Mouse (Mus musculus) MEL (cell line): ENCODE results near the gene Arhgap9. TPM values are rescaled to one million over a fixed set of nuclear protein-coding genes. Genes with fewer than 3 reads are reported as not detected.

Experiments
- DNase-seq: peaks from one replicate; pipeline ENCODE4 v3.0.0; 2011; ENCODE audit warnings: low read depth, low spot score
- H3K27ac ChIP-seq: 2 replicates; pipeline ENCODE4 v1.5.1; 2012; ENCODE audit warnings: low read depth, mild to moderate bottlenecking, control low read depth, low read length, moderate library complexity; ENCODE audit not compliant: control insufficient read depth
- H3K27me3 ChIP-seq, 2 experiments: fragments of 150-350 bp in 1 of 2; sonication (generic) in 1 of 2; 2 replicates each; pipeline ENCODE4 v1.6.1; 2012; ENCODE audit warnings: low read length in 2 of 2, mild to moderate bottlenecking in 2 of 2, improper control_type of control experiment in 1 of 2, moderate library complexity in 1 of 2; ENCODE audit not compliant: insufficient read depth in 2 of 2, control insufficient read depth in 1 of 2
- H3K36me3 ChIP-seq, 2 experiments: 2 replicates each; pipeline ENCODE4 v1.6.1; 2012 to 2014; ENCODE audit warnings: low read length in 2 of 2, improper control_type of control experiment in 1 of 2, inconsistent platforms in 1 of 2, mild to moderate bottlenecking in 1 of 2; ENCODE audit not compliant: insufficient read depth in 2 of 2, control insufficient read depth in 1 of 2
- H3K4me1 ChIP-seq, 2 experiments: fragments of 150-350 bp in 1 of 2; sonication (generic) in 1 of 2; 2 replicates each; pipeline ENCODE4 v1.6.1; 2012; ENCODE audit warnings: low read length in 2 of 2, improper control_type of control experiment in 1 of 2, mild to moderate bottlenecking in 1 of 2; ENCODE audit not compliant: insufficient read depth in 2 of 2, control insufficient read depth in 1 of 2
- H3K4me3 ChIP-seq, 2 experiments: fragments of 150-350 bp in 1 of 2; sonication (generic) in 1 of 2; 2 replicates each; pipeline ENCODE4 v1.5.1; 2012; ENCODE audit warnings: low read depth in 2 of 2, low read length in 2 of 2, mild to moderate bottlenecking in 2 of 2, moderate library complexity in 2 of 2, control low read depth in 1 of 2, improper control_type of control experiment in 1 of 2; ENCODE audit not compliant: control insufficient read depth in 1 of 2, insufficient read depth in 1 of 2
- H3K79me2 ChIP-seq: 2 replicates; pipeline ENCODE4 v1.6.1; 2012; ENCODE audit warnings: mild to moderate bottlenecking, low read length, moderate library complexity; ENCODE audit not compliant: control insufficient read depth, poor library complexity, insufficient read depth
- H3K9ac ChIP-seq: 2 replicates; pipeline ENCODE4 v1.6.1; 2012; ENCODE audit warnings: low read depth, mild to moderate bottlenecking, control low read depth, low read length, moderate library complexity; ENCODE audit not compliant: control insufficient read depth, poor library complexity, severe bottlenecking
- H3K9me3 ChIP-seq: fragments of 150-350 bp; sonication (generic); replicated peaks from 2 replicates; pipeline ENCODE4 v1.6.1; 2012; ENCODE audit warnings: mild to moderate bottlenecking, low read length, improper control_type of control experiment, moderate library complexity; ENCODE audit not compliant: insufficient read depth
- CHD1 ChIP-seq: IDR thresholded peaks from 2 replicates; pipeline ENCODE4 v1.6.1; 2012; ENCODE audit warnings: low read depth, mild to moderate bottlenecking, inconsistent platforms, low read length, improper control_type of control experiment
- CHD2 ChIP-seq: IDR thresholded peaks from 2 replicates; pipeline ENCODE4 v1.6.1; 2011; ENCODE audit warnings: low read length, improper control_type of control experiment
- CTCF ChIP-seq, 3 experiments: IDR thresholded peaks in 2 of 3; conservative IDR thresholded peaks in 1 of 3; 2 replicates each; pipeline ENCODE4 v1.5.1; 2011 to 2012; ENCODE audit warnings: low read length in 3 of 3, low read depth in 2 of 3, mild to moderate bottlenecking in 2 of 3, improper control_type of control experiment in 1 of 3, inconsistent platforms in 1 of 3, mixed read lengths in 1 of 3, moderate library complexity in 1 of 3; ENCODE audit not compliant: control insufficient read depth in 1 of 3, insufficient read depth in 1 of 3, poor library complexity in 1 of 3, severe bottlenecking in 1 of 3
- E2F4 ChIP-seq: IDR thresholded peaks from 2 replicates; pipeline ENCODE4 v1.6.1; 2011; ENCODE audit warnings: low read depth, low read length, improper control_type of control experiment, borderline replicate concordance
- ELF1 ChIP-seq: IDR thresholded peaks from 2 replicates; pipeline ENCODE4 v1.6.1; 2014; ENCODE audit warnings: low read depth, mild to moderate bottlenecking, inconsistent platforms, low read length, improper control_type of control experiment, moderate library complexity
- ETS1 ChIP-seq: IDR thresholded peaks from 2 replicates; pipeline ENCODE4 v1.6.1; 2012; ENCODE audit warnings: low read depth, mild to moderate bottlenecking, inconsistent platforms, low read length, improper control_type of control experiment, moderate library complexity
- GABPA ChIP-seq: IDR thresholded peaks from 2 replicates; pipeline ENCODE4 v1.6.1; 2012; ENCODE audit warnings: low read depth, mild to moderate bottlenecking, inconsistent platforms, low read length, improper control_type of control experiment, moderate library complexity
- GATA1 ChIP-seq: IDR thresholded peaks from 2 replicates; pipeline ENCODE4 v1.6.1; 2011; ENCODE audit warnings: low read depth, low read length, improper control_type of control experiment
- HCFC1 ChIP-seq: IDR thresholded peaks from 2 replicates; pipeline ENCODE4 v1.6.1; 2012; ENCODE audit warnings: low read depth, mild to moderate bottlenecking, inconsistent platforms, low read length, improper control_type of control experiment, moderate library complexity
- JUND ChIP-seq: IDR thresholded peaks from 2 replicates; pipeline ENCODE4 v1.6.1; 2011; ENCODE audit warnings: low read depth, mild to moderate bottlenecking, improper control_type of control experiment, low read length
- KAT2A ChIP-seq: conservative IDR thresholded peaks from 2 replicates; pipeline ENCODE4 v1.6.1; 2012; ENCODE audit warnings: low read depth, low read length, improper control_type of control experiment, inconsistent platforms
- MAFK ChIP-seq: IDR thresholded peaks from 2 replicates; pipeline ENCODE4 v1.6.1; 2011; ENCODE audit warnings: low read depth, mild to moderate bottlenecking, low read length, improper control_type of control experiment, borderline replicate concordance
- MAX ChIP-seq: IDR thresholded peaks from 2 replicates; pipeline ENCODE4 v1.6.1; 2011; ENCODE audit warnings: low read length, improper control_type of control experiment
- MAZ ChIP-seq: IDR thresholded peaks from 2 replicates; pipeline ENCODE4 v1.6.1; 2012; ENCODE audit warnings: low read depth, mild to moderate bottlenecking, inconsistent platforms, low read length, improper control_type of control experiment
- MEF2A ChIP-seq: IDR thresholded peaks from 2 replicates; pipeline ENCODE4 v1.6.1; 2014; ENCODE audit warnings: low read depth, mild to moderate bottlenecking, inconsistent platforms, low read length, improper control_type of control experiment; ENCODE audit not compliant: poor library complexity, insufficient replicate concordance, severe bottlenecking; ENCODE audit errors: extremely low read depth
- MXI1 ChIP-seq: IDR thresholded peaks from 2 replicates; pipeline ENCODE4 v1.6.1; 2011; ENCODE audit warnings: mild to moderate bottlenecking, low read depth, low read length, improper control_type of control experiment
- MYB ChIP-seq: IDR thresholded peaks from 2 replicates; pipeline ENCODE4 v1.6.1; 2011; ENCODE audit warnings: mild to moderate bottlenecking, low read depth, low read length, improper control_type of control experiment
- NELFE ChIP-seq: IDR thresholded peaks from 2 replicates; pipeline ENCODE4 v1.6.1; 2011; ENCODE audit warnings: low read depth, low read length, improper control_type of control experiment
- POLR2A ChIP-seq, 2 experiments: IDR thresholded peaks; 2 replicates each; pipeline ENCODE4 v1.6.1; 2011 to 2012; ENCODE audit warnings: low read length in 2 of 2, mild to moderate bottlenecking in 2 of 2, control low read depth in 1 of 2, improper control_type of control experiment in 1 of 2, low read depth in 1 of 2, moderate library complexity in 1 of 2; ENCODE audit not compliant: control insufficient read depth in 1 of 2, insufficient read depth in 1 of 2, poor library complexity in 1 of 2
- POLR2AphosphoS2 ChIP-seq: IDR thresholded peaks from 2 replicates; pipeline ENCODE4 v1.6.1; 2011; ENCODE audit warnings: low read length, improper control_type of control experiment
- RAD21 ChIP-seq: IDR thresholded peaks from 2 replicates; pipeline ENCODE4 v1.6.1; 2011; ENCODE audit warnings: mild to moderate bottlenecking, low read depth, low read length, improper control_type of control experiment
- RCOR1 ChIP-seq: IDR thresholded peaks from 2 replicates; pipeline ENCODE4 v1.6.1; 2012; ENCODE audit warnings: low read depth, mild to moderate bottlenecking, inconsistent platforms, low read length, improper control_type of control experiment
- SIN3A ChIP-seq: IDR thresholded peaks from 2 replicates; pipeline ENCODE4 v1.6.1; 2012; ENCODE audit warnings: low read length, improper control_type of control experiment, inconsistent platforms
- SMC3 ChIP-seq: IDR thresholded peaks from 2 replicates; pipeline ENCODE4 v1.6.1; 2011; ENCODE audit warnings: low read depth, low read length, improper control_type of control experiment
- TBP ChIP-seq: IDR thresholded peaks from 2 replicates; pipeline ENCODE4 v1.8.0; 2011; ENCODE audit warnings: low read depth, low read length, improper control_type of control experiment
- TCF12 ChIP-seq: IDR thresholded peaks from 2 replicates; pipeline ENCODE4 v1.6.1; 2014; ENCODE audit warnings: low read depth, mild to moderate bottlenecking, inconsistent platforms, low read length, improper control_type of control experiment, moderate library complexity
- UBTF ChIP-seq: IDR thresholded peaks from 2 replicates; pipeline ENCODE4 v1.6.1; 2012; ENCODE audit warnings: low read depth, mild to moderate bottlenecking, inconsistent platforms, low read length, improper control_type of control experiment, moderate library complexity, borderline replicate concordance; ENCODE audit not compliant: insufficient read depth
- USF1 ChIP-seq: IDR thresholded peaks from 2 replicates; pipeline ENCODE4 v1.6.1; 2014; ENCODE audit warnings: low read depth, mild to moderate bottlenecking, inconsistent platforms, low read length, improper control_type of control experiment, moderate library complexity
- USF2 ChIP-seq, 2 experiments: IDR thresholded peaks; 2 replicates each; pipeline ENCODE4 v1.6.1; 2011 to 2012; ENCODE audit warnings: improper control_type of control experiment in 2 of 2, low read length in 2 of 2, borderline replicate concordance in 1 of 2, inconsistent platforms in 1 of 2, low read depth in 1 of 2, mild to moderate bottlenecking in 1 of 2; ENCODE audit not compliant: insufficient read depth in 1 of 2
- ZC3H11A ChIP-seq: IDR thresholded peaks from 2 replicates; pipeline ENCODE4 v1.6.1; 2012; ENCODE audit warnings: low read depth, mild to moderate bottlenecking, inconsistent platforms, low read length, improper control_type of control experiment
- ZKSCAN1 ChIP-seq: IDR thresholded peaks from 2 replicates; pipeline ENCODE4 v1.6.1; 2012; ENCODE audit warnings: low read depth, mild to moderate bottlenecking, inconsistent platforms, low read length, improper control_type of control experiment, moderate library complexity
- ZMIZ1 ChIP-seq: IDR thresholded peaks from 2 replicates; pipeline ENCODE4 v1.6.1; 2012; ENCODE audit warnings: low read depth, mild to moderate bottlenecking, inconsistent platforms, low read length, improper control_type of control experiment, moderate library complexity
- ZNF384 ChIP-seq: IDR thresholded peaks from 2 replicates; pipeline ENCODE4 v1.6.1; 2012; ENCODE audit warnings: low read depth, mild to moderate bottlenecking, inconsistent platforms, low read length, improper control_type of control experiment
- polyA plus RNA-seq, 2 experiments: library from polyadenylated mRNA; stranded (reverse) in 1 of 2; unstranded in 1 of 2; fragments of >175 nt in 1 of 2; fragments of >200 nt in 1 of 2; gene quantifications; 2 replicates each; pipeline versions ENCODE4 v1.2.1 to v1.2.4; 2012; ENCODE audit warnings: low replicate concordance in 2 of 2, low read depth in 1 of 2; ENCODE audit not compliant: insufficient read length in 2 of 2, insufficient read depth in 1 of 2, missing spikeins in 1 of 2
- total RNA-seq: library from RNA; depleted of rRNA; stranded (reverse); fragments of 300-350 nt; gene quantifications from 2 replicates; pipeline ENCODE4 v1.2.3, GENCODE M21; 2012

Arhgap9 gene
- total and polyA plus RNA-seq, 3 experiments = 24.4 to 41.1 TPM; not detected in 1

DNA sequence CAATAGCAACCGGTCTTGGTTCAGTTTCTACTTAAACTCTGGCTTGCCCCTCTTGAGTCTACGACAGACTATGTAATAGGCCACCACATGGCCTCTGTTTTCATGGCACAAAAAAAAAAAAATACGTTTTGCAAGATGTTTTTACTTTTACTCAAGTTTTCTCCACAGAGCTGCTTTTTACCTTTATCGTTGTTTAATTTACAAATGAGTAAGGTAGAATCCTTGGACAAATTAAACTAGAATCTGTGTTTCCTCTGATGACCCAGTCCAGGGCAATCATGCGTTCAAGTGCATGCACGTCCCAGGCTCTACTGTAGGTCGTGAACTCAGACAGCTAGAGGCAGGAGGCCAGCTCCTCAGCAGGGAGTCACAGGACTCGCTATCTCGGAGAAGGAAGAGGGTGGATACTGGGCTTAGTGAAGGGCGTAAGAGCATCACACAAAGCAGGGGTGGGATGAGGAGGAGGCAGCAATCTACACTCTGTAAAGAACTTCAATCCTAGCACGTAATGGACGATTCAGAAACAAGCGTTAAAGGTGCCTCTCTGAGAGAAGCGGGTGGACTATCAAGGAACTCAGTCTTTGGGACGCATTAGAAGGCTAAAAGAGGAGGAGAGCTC lies 32.1 kb upstream of the Arhgap9 start (continued):
- TF ChIP-seq SIN3A (peak; percentile 67), GATA1 (no peak), GABPA (no peak), USF1 (no peak), POLR2AphosphoS2 (peak; percentile 88; the same call in 1 of the 2 replicates), JUND (no peak), NELFE (peak; percentile 66), RAD21 (no peak), KAT2A (no peak), CHD1 (peak; percentile 98), ZKSCAN1 (no peak), HCFC1 (peak; percentile 9; the same call in 1 of the 2 replicates), MXI1 (peak; percentile 79)

DNA sequence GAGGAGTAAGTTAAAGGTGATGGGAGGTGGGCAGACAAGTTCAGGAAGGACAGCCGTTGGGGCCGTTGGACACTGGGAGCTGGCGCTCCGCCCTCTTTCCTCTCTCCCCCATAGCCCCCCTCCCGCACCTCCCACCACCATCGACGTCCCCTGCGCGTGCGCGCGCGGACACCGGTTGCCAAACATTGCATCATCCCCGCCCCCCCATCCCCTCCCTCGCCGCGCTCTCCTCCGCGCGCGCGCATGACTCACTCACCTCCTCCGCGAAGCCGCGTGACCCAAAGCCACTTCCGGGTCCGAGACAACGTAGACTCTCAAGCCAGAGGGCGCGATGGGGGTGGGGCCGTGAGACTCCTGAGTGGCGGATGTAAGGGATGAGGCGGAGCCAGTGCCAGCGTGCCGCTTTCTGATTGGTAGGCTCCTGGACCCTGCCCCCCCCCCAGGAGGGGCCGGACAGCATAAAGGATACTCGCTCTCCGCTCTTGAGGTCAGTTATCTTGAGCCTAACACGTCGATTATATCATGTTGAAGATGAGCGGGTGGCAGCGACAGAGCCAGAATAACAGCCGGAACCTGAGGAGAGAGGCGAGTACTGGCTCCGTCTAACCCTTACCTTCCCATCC lies 31.3 kb upstream of the Arhgap9 start:
- Histone ChIP-seq H3K27ac (peak overlapping the region; percentile 100), H3K36me3 (peaks cover 18 to 22% of the 10 kb centered on the region in 2 experiments), H3K4me3 (peak overlapping the region; percentile 55 to 88), H3K9ac (peak overlapping the region; percentile 93), H3K27me3 (no peaks in the 10 kb centered on the region), H3K9me3 (no peaks in the 10 kb centered on the region), H3K4me1 (peaks cover 0 to 23% of the 10 kb centered on the region in 2 experiments; a peak in 2 of 4 replicates), H3K79me2 (peaks cover 68% of the 10 kb centered on the region)
- DNase-seq = peak; percentile 100
- TF ChIP-seq E2F4 = no peak
- TF ChIP-seq MAZ = peak; percentile 96
- TF ChIP-seq MEF2A = no peak
- no peak; a peak in 1 of 4 replicates for TF ChIP-seq USF2 (IDR thresholded peaks at IDR 0.05; ENCODE audit: borderline replicate concordance in 1 of 2, insufficient read depth in 1 of 2, low read depth in 1 of 2, low read length in 2 of 2)
- peak; percentile 51; the same call in 1 of the 2 replicates for TF ChIP-seq TCF12
- peak; percentile 93 for TF ChIP-seq USF1
- peak; percentile 99 for TF ChIP-seq ELF1
- TF ChIP-seq MAFK = no peak
- peak; percentile 99 for TF ChIP-seq MYB
- TF ChIP-seq ZMIZ1 = peak; percentile 100
- TF ChIP-seq ZNF384 = no peak
- peak; percentile 99 to 100 for TF ChIP-seq POLR2A (IDR thresholded peaks at IDR 0.05; ENCODE audit: control insufficient read depth in 1 of 2, insufficient read depth in 1 of 2, low read depth in 1 of 2, low read length in 2 of 2, poor library complexity in 1 of 2)
- TF ChIP-seq SIN3A = peak; percentile 89
- TF ChIP-seq RCOR1 = no peak
- no peak for TF ChIP-seq ZC3H11A
- no peak for TF ChIP-seq SMC3
- TF ChIP-seq GATA1 = peak; percentile 81
- no peak for TF ChIP-seq CTCF (IDR thresholded peaks at IDR 0.05 in 2 of 3, conservative IDR thresholded peaks at IDR 0.05 in 1 of 3; ENCODE audit: control insufficient read depth in 1 of 3, insufficient read depth in 1 of 3, low read depth in 2 of 3, low read length in 3 of 3, poor library complexity in 1 of 3, severe bottlenecking in 1 of 3)
- TF ChIP-seq CHD2 = peak; percentile 64
- no peak for TF ChIP-seq ZKSCAN1
- peak; percentile 79 for TF ChIP-seq MAX
- TF ChIP-seq MXI1 = 0 out of 2 replicates have a peak, but pooled peaks have one; percentile 52
- TF ChIP-seq TBP = peak; percentile 99
- TF ChIP-seq CHD1 = no peak
- TF ChIP-seq JUND = peak; percentile 82; the same call in 1 of the 2 replicates
- TF ChIP-seq ETS1 = peak; percentile 87
- TF ChIP-seq UBTF = no peak
